Mouse (Mus musculus): ENCODE measurements around the gene Mgat1. TPM values are rescaled to one million over a fixed set of nuclear protein-coding genes. Genes with fewer than 3 reads are reported as not detected.
A peak's percentile ranks its signal among the peaks of the same experiment; 100 is the strongest.

Mgat1 gene
- polyA plus RNA-seq, 1 experiment from 2014 or later, result 73.0 TPM

DNA sequence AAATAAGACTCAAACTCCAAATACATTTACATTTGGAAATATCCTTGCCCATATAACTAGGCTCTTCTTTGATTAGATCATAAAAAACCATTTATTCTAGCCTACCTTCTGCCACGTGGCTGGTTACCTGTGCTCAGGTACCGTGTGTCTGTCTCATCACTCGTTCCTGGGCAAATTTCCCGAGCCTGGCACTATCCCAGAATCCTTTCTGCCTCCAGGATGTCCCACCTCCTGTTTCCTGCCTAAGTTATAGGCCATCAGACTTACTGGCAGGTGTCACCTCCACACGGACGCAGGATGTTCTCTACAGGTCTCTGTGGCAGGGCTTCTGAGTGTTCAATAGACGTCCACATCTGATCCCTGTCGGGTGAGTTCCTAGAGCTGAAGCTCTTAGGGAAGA, 21.1 kb downstream of the Mgat1 start:
- 83% methylated on average over 8 of the region's 8 CpGs for WGBS
- Histone ChIP-seq H3K27ac (ENCODE audit: low read length) (no peak overlapping the region), H3K4me1 (replicated peaks; ENCODE audit: control insufficient read depth, insufficient read depth, low read length) (no peaks in the 10 kb centered on the region; the same call in 1 of the 2 replicates), H3K4me3 (ENCODE audit: low read length) (no peak overlapping the region), H3K9me3 (ENCODE audit: control insufficient read depth, low read length) (no peaks in the 10 kb centered on the region), H3K36me3 (ENCODE audit: control insufficient read depth, insufficient read depth, low read length) (peaks cover 18% of the 10 kb centered on the region), H3K27me3 (ENCODE audit: control insufficient read depth, insufficient read depth, low read depth, low read length) (no peaks in the 10 kb centered on the region), H3K9ac (ENCODE audit: low read length) (no peak overlapping the region), H3K4me2 (ENCODE audit: low read depth, low read length) (no peak overlapping the region)
- ATAC-seq (ENCODE audit: low read depth), result no peak

DNA sequence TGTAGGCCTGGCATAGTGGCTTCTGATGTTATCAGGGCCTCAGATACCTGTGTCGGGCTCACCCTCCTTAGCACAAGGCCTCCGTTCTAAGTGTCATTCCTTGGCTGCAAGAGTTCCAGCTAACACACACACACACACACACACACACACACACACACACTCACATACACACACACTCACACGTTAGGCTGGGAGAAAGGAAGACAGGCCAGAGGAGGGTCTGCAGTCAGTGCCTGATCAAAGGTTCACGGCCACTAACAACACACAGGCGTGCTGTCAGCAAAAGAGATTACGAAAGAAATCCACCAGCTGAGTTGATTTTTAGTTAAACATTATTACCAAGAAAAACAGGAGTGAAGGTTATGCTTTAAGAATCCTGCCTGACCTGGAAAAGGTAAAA, 22.7 kb downstream of the Mgat1 start:
- Histone ChIP-seq H3K4me2 (ENCODE audit: low read depth, low read length) (no peak overlapping the region), H3K9ac (ENCODE audit: low read length) (no peak overlapping the region), H3K36me3 (ENCODE audit: control insufficient read depth, insufficient read depth, low read length) (peaks cover 3% of the 10 kb centered on the region; the same call in 1 of the 2 replicates), H3K9me3 (ENCODE audit: control insufficient read depth, low read length) (no peaks in the 10 kb centered on the region), H3K27ac (ENCODE audit: low read length) (no peak overlapping the region), H3K27me3 (ENCODE audit: control insufficient read depth, insufficient read depth, low read depth, low read length) (no peaks in the 10 kb centered on the region), H3K4me3 (ENCODE audit: low read length) (no peak overlapping the region), H3K4me1 (replicated peaks; ENCODE audit: control insufficient read depth, insufficient read depth, low read length) (no peaks in the 10 kb centered on the region; the same call in 1 of the 2 replicates)
- 42% methylated on average over 6 of the region's 6 CpGs for WGBS
- no peak for ATAC-seq (ENCODE audit: low read depth)

DNA sequence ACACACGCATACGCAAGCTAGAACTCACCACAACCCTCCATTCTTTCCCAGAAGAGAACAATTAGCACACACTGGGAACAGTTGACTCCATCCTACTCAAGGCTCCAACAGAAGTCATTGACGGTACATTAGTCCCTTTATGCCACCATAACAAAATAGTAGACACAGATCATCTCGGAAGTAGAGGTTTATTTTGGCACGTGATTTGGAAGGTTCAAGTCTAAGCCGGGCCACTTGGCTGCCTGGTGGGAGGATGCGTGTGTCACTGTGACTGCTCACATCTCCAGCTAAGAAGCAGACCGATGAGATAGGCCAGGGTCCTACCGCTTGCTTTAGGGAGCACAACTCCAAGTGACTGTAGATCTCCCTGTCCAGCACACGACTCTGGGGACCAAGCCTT, 23.3 kb downstream of the Mgat1 start:
- no peak overlapping the region for H3K27ac ChIP-seq (ENCODE audit: low read length)
- WGBS, result 72% methylated on average over 10 of the region's 10 CpGs
- no peak for ATAC-seq (ENCODE audit: low read depth)

DNA sequence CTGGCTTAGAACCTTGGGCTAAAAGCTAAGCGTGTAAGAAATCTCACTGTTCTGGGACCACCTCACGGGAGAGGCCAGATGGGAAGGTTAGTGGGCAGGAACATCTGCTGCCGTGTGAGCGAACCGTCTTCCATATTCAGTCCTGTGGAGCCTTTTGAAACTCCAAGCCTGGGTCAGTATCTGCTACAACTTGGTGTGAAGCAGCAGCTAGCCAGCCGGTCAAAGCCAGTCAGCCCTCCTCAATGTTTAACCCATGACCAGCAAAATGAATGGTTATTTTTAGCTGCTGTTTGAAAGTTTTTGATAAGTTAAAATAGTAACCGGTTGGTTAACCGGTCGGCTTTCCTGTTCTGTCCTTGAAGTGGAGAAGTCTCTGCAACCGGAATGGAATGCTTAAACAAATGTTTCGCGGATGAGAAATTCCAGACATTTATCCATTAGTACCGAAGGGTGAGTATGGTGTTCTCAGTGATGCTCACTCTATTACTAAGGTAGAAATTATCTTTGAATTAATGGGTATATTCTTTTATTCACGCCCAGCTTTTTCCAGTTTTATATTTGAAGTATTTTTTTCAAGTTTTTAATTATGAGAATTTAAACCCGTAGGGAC, 24.1 kb downstream of the Mgat1 start:
- 50% methylated on average over 15 of the region's 15 CpGs for WGBS
- ATAC-seq (ENCODE audit: low read depth), result no peak
- Histone ChIP-seq H3K9me3 (ENCODE audit: control insufficient read depth, low read length) (no peaks in the 10 kb centered on the region), H3K9ac (ENCODE audit: low read length) (no peak overlapping the region), H3K27ac (ENCODE audit: low read length) (peak overlapping the region; percentile 29; the same call in 1 of the 2 replicates), H3K4me1 (replicated peaks; ENCODE audit: control insufficient read depth, insufficient read depth, low read length) (no peaks in the 10 kb centered on the region; the same call in 1 of the 2 replicates), H3K4me2 (ENCODE audit: low read depth, low read length) (no peak overlapping the region), H3K36me3 (ENCODE audit: control insufficient read depth, insufficient read depth, low read length) (no peaks in the 10 kb centered on the region), H3K4me3 (ENCODE audit: low read length) (no peak overlapping the region), H3K27me3 (ENCODE audit: control insufficient read depth, insufficient read depth, low read depth, low read length) (no peaks in the 10 kb centered on the region)

More for the DNA sequence above, 23.3 kb downstream of the Mgat1 start:
- Histone ChIP-seq H3K4me3 (ENCODE audit: low read length) (no peak overlapping the region), H3K9me3 (ENCODE audit: control insufficient read depth, low read length) (no peaks in the 10 kb centered on the region), H3K36me3 (ENCODE audit: control insufficient read depth, insufficient read depth, low read length) (no peaks in the 10 kb centered on the region), H3K9ac (ENCODE audit: low read length) (no peak overlapping the region), H3K4me2 (ENCODE audit: low read depth, low read length) (no peak overlapping the region), H3K27me3 (ENCODE audit: control insufficient read depth, insufficient read depth, low read depth, low read length) (no peaks in the 10 kb centered on the region), H3K4me1 (replicated peaks; ENCODE audit: control insufficient read depth, insufficient read depth, low read length) (no peaks in the 10 kb centered on the region; the same call in 1 of the 2 replicates)

DNA sequence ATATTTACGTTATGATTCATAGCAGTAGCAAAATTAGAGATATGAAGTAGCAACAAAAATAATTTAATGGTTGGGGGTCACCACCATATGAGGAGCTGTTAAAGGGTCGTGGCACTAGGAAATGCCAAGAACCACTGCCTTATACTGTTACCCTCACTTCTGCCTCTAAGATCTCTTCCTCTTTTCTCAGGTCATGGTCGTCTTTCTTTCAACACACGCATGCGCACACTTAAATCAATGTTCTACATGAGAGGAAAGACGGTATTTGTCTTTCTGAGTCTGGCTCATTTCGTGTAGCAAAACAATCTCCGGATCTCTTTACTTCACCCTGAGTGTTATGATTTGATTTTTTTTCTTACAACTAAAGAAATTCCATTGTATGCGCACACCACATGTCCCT, 25.8 kb downstream of the Mgat1 start:
- no peak for ATAC-seq (ENCODE audit: low read depth)
- no peaks in the 10 kb centered on the region for H3K36me3 ChIP-seq (ENCODE audit: control insufficient read depth, insufficient read depth, low read length)
- WGBS, result 86% methylated on average over 9 of the region's 9 CpGs

DNA sequence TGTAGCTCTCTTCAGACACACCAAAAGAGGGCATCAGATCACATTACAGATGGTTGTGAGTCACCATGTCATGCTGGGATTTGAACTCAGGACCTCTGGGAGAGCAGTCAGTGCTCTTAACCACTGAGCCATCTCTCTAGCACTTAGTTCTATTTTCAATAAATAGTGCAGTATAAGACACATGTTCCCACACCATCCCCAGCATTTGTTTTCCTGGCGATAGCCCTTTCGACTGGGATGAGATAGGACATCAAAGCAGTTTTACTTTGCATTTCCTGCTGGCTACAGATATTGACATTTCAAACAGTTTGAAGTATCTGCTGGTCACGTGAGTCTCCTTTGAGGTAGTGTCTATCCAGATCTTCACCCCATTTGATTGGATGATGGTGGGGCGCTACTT, 26.4 kb downstream of the Mgat1 start:
- no peak overlapping the region for H3K27ac ChIP-seq (ENCODE audit: low read length)
- 75% methylated on average over 4 of the region's 4 CpGs for WGBS
- no peak overlapping the region for H3K9ac ChIP-seq (ENCODE audit: low read length)
- no peak overlapping the region for H3K4me2 ChIP-seq (ENCODE audit: low read depth, low read length)
- no peaks in the 10 kb centered on the region; the same call in 1 of the 2 replicates for H3K4me1 ChIP-seq (replicated peaks; ENCODE audit: control insufficient read depth, insufficient read depth, low read length)
- H3K4me3 ChIP-seq (ENCODE audit: low read length), result no peak overlapping the region
- no peaks in the 10 kb centered on the region for H3K27me3 ChIP-seq (ENCODE audit: control insufficient read depth, insufficient read depth, low read depth, low read length)
- no peaks in the 10 kb centered on the region for H3K9me3 ChIP-seq (ENCODE audit: control insufficient read depth, low read length)
- no peak for ATAC-seq (ENCODE audit: low read depth)
- H3K36me3 ChIP-seq (ENCODE audit: control insufficient read depth, insufficient read depth, low read length), result no peaks in the 10 kb centered on the region

More for the DNA sequence above, 25.8 kb downstream of the Mgat1 start:
- H3K27ac ChIP-seq (ENCODE audit: low read length), result no peak overlapping the region
- H3K4me1 ChIP-seq (replicated peaks; ENCODE audit: control insufficient read depth, insufficient read depth, low read length), result no peaks in the 10 kb centered on the region; the same call in 1 of the 2 replicates
- no peak overlapping the region for H3K4me3 ChIP-seq (ENCODE audit: low read length)
- H3K4me2 ChIP-seq (ENCODE audit: low read depth, low read length), result no peak overlapping the region
- no peaks in the 10 kb centered on the region for H3K9me3 ChIP-seq (ENCODE audit: control insufficient read depth, low read length)
- H3K27me3 ChIP-seq (ENCODE audit: control insufficient read depth, insufficient read depth, low read depth, low read length), result no peaks in the 10 kb centered on the region
- no peak overlapping the region for H3K9ac ChIP-seq (ENCODE audit: low read length)

DNA sequence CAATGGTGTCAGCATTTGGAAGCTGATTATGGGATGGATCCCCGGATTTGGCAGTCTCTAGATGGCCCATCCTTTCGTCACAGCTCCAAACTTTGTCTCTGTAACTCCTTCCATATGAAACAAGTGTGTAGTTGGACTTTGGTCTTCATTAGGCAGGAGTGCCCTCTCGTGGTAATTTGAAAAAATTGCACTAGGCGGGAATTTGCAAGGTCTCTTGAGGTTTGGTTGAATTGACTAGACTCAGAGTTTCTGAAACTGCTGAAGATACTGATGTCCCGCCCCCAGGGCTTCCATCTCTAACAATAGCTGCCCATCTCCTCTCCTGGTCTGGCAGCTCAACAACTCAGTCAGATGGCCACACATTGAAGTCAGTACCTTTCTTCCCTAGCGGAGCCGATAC, 27.3 kb downstream of the Mgat1 start:
- Histone ChIP-seq H3K27ac (ENCODE audit: low read length) (no peak overlapping the region), H3K4me2 (ENCODE audit: low read depth, low read length) (no peak overlapping the region), H3K9me3 (ENCODE audit: control insufficient read depth, low read length) (no peaks in the 10 kb centered on the region), H3K4me1 (replicated peaks; ENCODE audit: control insufficient read depth, insufficient read depth, low read length) (no peaks in the 10 kb centered on the region; the same call in 1 of the 2 replicates), H3K27me3 (ENCODE audit: control insufficient read depth, insufficient read depth, low read depth, low read length) (no peaks in the 10 kb centered on the region), H3K4me3 (ENCODE audit: low read length) (no peak overlapping the region), H3K9ac (ENCODE audit: low read length) (no peak overlapping the region), H3K36me3 (ENCODE audit: control insufficient read depth, insufficient read depth, low read length) (no peaks in the 10 kb centered on the region)
- WGBS, result 29% methylated on average over 7 of the region's 7 CpGs
- 0 out of 2 replicates have a peak, but pooled peaks have one; percentile 12 for ATAC-seq (ENCODE audit: low read depth)

DNA sequence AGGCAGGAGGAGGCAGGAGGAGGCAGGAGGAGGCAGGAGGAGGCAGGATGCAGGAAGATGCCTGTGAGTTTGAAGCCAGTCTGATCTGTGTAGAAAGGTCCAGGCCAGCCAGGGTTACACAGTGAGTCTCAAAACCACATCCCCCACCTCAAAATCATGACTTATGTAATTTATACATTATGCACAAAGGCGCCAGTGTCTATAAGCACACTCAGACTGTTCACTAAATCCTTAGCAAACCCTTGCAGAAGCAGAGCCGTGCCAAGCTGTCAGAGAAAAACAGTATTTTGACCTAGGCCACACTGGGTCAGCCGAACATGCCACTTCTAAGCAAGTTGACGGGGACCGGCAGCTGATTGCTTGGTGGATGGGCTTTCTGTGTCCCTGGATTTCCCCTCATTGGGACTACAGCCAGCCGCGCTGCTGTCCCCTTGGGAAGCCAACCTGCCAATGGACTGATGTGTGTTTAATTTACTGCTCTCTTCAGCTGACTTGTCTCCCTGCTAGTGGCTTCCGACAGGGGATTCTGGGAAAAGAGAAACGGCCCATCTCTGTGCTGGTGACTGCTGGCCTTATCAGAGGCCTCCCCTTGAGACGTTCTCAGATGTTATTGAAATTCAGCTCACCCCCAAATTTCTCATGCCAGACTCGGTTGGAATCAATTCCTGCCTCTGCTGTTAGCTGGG, 30.0 kb downstream of the Mgat1 start:
- Histone ChIP-seq H3K4me2 (ENCODE audit: low read depth, low read length) (no peak overlapping the region), H3K9me3 (ENCODE audit: control insufficient read depth, low read length) (no peaks in the 10 kb centered on the region), H3K36me3 (ENCODE audit: control insufficient read depth, insufficient read depth, low read length) (no peaks in the 10 kb centered on the region), H3K9ac (ENCODE audit: low read length) (no peak overlapping the region), H3K4me3 (ENCODE audit: low read length) (no peak overlapping the region), H3K27ac (ENCODE audit: low read length) (no peak overlapping the region), H3K4me1 (replicated peaks; ENCODE audit: control insufficient read depth, insufficient read depth, low read length) (no peaks in the 10 kb centered on the region), H3K27me3 (ENCODE audit: control insufficient read depth, insufficient read depth, low read depth, low read length) (no peaks in the 10 kb centered on the region)
- 51% methylated on average over 11 of the region's 11 CpGs for WGBS
- ATAC-seq (ENCODE audit: low read depth), result no peak

DNA sequence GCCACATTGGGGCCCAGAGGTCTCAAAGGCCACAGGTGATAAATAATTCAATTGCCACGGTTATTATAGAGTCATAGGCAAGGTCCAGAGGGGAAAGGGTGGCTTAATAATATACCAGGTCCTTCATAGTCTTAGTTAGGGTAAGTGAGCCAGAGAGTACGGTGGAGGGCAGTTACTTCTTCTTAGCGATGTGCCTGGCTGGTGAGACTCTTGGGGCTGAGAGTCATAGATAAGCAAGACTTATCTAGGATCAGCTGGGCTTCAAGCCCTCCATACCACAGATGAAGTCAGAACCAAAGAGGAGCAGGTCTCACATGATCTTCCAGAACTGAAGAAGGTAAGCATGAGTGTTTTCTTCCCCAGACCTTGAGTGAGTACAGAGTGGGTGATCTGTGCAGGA, 34.2 kb downstream of the Mgat1 start, which contains the start of gene Olfr1393:
Gene Olfr1393 (plus strand): TSS at position 83 of the 400 bp plus-strand sequence.
- Histone ChIP-seq H3K36me3 (ENCODE audit: control insufficient read depth, insufficient read depth, low read length) (no peaks in the 10 kb centered on the region), H3K27me3 (ENCODE audit: control insufficient read depth, insufficient read depth, low read depth, low read length) (no peaks in the 10 kb centered on the region), H3K4me1 (replicated peaks; ENCODE audit: control insufficient read depth, insufficient read depth, low read length) (no peaks in the 10 kb centered on the region), H3K4me2 (ENCODE audit: low read depth, low read length) (no peak within 1 kb of the TSS), H3K9ac (ENCODE audit: low read length) (no peak within 1 kb of the TSS), H3K27ac (ENCODE audit: low read length) (no peak within 1 kb of the TSS), H3K4me3 (ENCODE audit: low read length) (no peak within 1 kb of the TSS), H3K9me3 (ENCODE audit: control insufficient read depth, low read length) (no peaks in the 10 kb centered on the region)
- 76% methylated on average over 3 of the region's 3 CpGs for whole genome bisulfite sequencing
- ATAC-seq (ENCODE audit: low read depth), result no peak
